Mouse (Mus musculus): Measurements from ENCODE around the gene Plcl1.

- TF ChIP-seq POLR2A (IDR thresholded peaks at IDR 0.05; ENCODE audit: borderline replicate concordance, control insufficient read depth, low read depth, low read length) (no peak; the same call in 1 of the 2 replicates), CTCF (IDR thresholded peaks at IDR 0.05; ENCODE audit: control insufficient read depth, insufficient read depth, low read length) (no peak)
Measured at GRCm38 (mm10) chr1:55405272-55406022, at the start of gene Plcl1.
